Mouse (Mus musculus) forebrain, embryonic 10.5 days (tissue): Measurements from ENCODE around the gene Cryzl1. TPM values are rescaled to one million over a fixed set of nuclear protein-coding genes. Genes with fewer than 3 reads are reported as not detected.

Experiments used
- DNase-seq: peaks from one replicate; pipeline ENCODE4 v3.0.0-alpha.2; 2017; ENCODE audit warnings: low spot score; ENCODE audit errors: extremely low spot score
- H3K27ac ChIP-seq: fragments of 300-500 bp; sonication (generic); 2 replicates; pipeline ENCODE4 v1.5.1; 2016; ENCODE audit warnings: mild to moderate bottlenecking
- H3K27me3 ChIP-seq: fragments of 300-500 bp; sonication (generic); 2 replicates; pipeline ENCODE4 v1.6.1; 2016; ENCODE audit warnings: mild to moderate bottlenecking; ENCODE audit not compliant: poor library complexity, severe bottlenecking
- H3K36me3 ChIP-seq: fragments of 300-500 bp; sonication (generic); replicated peaks from 2 replicates; pipeline ENCODE4 v1.6.1; 2016; ENCODE audit warnings: mild to moderate bottlenecking, moderate library complexity
- H3K4me1 ChIP-seq: fragments of 300-500 bp; sonication (generic); 2 replicates; pipeline ENCODE4 v1.6.1; 2016
- H3K4me3 ChIP-seq: fragments of 300-500 bp; sonication (generic); 2 replicates; pipeline ENCODE4 v1.5.1; 2016; ENCODE audit warnings: mild to moderate bottlenecking, moderate library complexity
- H3K9me3 ChIP-seq: fragments of 300-500 bp; sonication (generic); 2 replicates; pipeline ENCODE4 v1.6.1; 2016; ENCODE audit warnings: mild to moderate bottlenecking, moderate library complexity
- WGBS: fragments of 180-500 bp; shearing (Covaris S2); methylation state at CpG from one replicate; pipeline ENCODE4 v1.1.7; 2016; 5-methylcytosine and 5-hydroxymethylcytosine counted together
- polyA plus RNA-seq: library from polyadenylated mRNA; unstranded; fragments of >200 nt; fragmentation: Nextera tagmentation; extraction: Ambion mirVana; gene quantifications from 2 replicates; pipeline ENCODE4 v1.2.1, GENCODE M21; 2016

The Cryzl1 gene
- polyA plus RNA-seq, 1 experiment from 2014 or later, result 67.1 TPM

GRCm38 (mm10) chr16:91761202-91761601 lies 32.4 kb upstream of the Cryzl1 start:
- WGBS, result 94% methylated on average over 9 of the region's 9 CpGs
- no peaks in the 10 kb centered on the region for H3K9me3 ChIP-seq
- H3K27me3 ChIP-seq, result no peaks in the 10 kb centered on the region
- H3K4me3 ChIP-seq, result no peak overlapping the region
- H3K36me3 ChIP-seq, result peaks cover 15% of the 10 kb centered on the region
- H3K27ac ChIP-seq, result no peak overlapping the region
- DNase-seq, result no peak
- H3K4me1 ChIP-seq, result peaks cover 34% of the 10 kb centered on the region

DNA sequence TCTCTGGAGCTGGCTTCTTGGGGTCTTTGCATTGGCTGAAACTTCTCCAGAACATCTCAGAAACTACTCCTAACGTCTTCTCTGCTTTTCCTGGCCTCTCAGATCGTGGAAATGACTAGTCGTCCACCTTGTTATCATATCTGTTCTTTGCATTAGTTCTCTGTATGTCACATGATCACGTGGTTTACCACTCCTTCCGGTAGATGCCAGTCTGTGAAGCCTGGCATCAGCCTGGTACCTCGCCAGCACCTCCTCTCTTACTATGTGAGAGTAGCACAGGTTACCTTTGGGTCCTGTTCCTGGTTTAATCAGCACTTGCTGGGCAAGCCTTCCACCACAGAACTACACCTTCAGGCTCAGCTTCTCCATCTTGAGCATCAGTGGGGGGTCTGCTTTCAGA lies 26.2 kb upstream of the Cryzl1 start:
- Histone ChIP-seq H3K9me3 (no peaks in the 10 kb centered on the region), H3K36me3 (peaks cover 31% of the 10 kb centered on the region), H3K4me1 (peaks cover 2% of the 10 kb centered on the region; the same call in 1 of the 2 replicates), H3K27ac (no peak overlapping the region), H3K27me3 (no peaks in the 10 kb centered on the region), H3K4me3 (no peak overlapping the region)
- WGBS, result 89% methylated on average over 6 of the region's 6 CpGs
- no peak for DNase-seq

- H3K4me1 ChIP-seq, result peaks cover 2% of the 10 kb centered on the region; the same call in 1 of the 2 replicates
- no peak overlapping the region for H3K4me3 ChIP-seq
- no peak for DNase-seq
- H3K9me3 ChIP-seq, result no peaks in the 10 kb centered on the region
- 88% methylated on average over 4 of the region's 4 CpGs for WGBS
- H3K36me3 ChIP-seq, result peaks cover 39% of the 10 kb centered on the region
- H3K27ac ChIP-seq, result no peak overlapping the region
- no peaks in the 10 kb centered on the region for H3K27me3 ChIP-seq
Measured at GRCm38 (mm10) chr16:91753611-91754010, 24.8 kb upstream of the Cryzl1 start.

GRCm38 (mm10) chr16:91751644-91752385 lies 23.0 kb upstream of the Cryzl1 start:
- Histone ChIP-seq H3K36me3 (peaks cover 45% of the 10 kb centered on the region), H3K27me3 (no peaks in the 10 kb centered on the region), H3K27ac (no peak overlapping the region), H3K4me3 (no peak overlapping the region), H3K9me3 (no peaks in the 10 kb centered on the region), H3K4me1 (peaks cover 2% of the 10 kb centered on the region; the same call in 1 of the 2 replicates)
- DNase-seq, result no peak
- WGBS, result 86% methylated on average over 13 of the region's 13 CpGs

GRCm38 (mm10) chr16:91747567-91747966 lies 18.8 kb upstream of the Cryzl1 start:
- WGBS, result 90% methylated on average over 6 of the region's 6 CpGs
- DNase-seq, result no peak

DNA sequence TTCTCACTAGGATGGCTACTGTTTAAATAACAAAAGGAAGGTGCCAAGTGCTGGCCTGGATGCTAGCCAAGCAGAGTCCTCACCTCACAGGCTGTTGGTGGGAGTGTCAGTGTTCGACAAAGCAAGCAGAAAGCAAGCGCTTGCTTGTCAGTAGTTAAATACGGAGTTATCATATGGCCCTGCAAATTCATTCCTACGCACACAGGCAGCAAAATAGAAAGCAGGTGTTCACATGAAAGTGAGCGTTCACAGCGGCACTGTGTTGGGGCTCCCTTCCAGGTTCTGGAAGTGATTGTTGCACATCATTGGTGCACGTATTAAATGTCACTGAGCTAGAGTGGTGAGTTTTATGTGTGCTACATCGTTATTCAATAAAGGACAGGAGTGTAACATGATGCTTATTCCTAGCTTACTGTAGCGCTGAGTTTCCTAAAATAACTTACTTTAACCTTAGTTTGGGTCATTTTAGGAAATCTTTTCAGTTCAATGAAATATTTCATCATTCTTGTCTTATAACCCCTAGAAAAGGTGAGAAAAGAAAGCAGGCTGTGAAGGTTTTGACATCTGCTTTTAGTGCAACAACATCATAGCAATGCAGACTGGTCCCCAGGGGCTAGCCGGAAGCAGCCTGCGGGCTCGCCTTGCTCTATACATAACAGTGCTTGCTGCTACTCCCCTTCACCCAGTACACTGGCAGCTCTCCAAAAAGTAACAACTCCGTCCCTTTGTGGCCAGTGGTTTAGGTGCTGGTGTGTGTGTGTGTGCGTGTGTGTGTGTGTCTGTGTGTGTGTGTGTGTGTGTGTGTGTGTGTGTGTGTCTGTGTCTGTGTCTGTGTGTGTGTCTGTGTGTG lies 17.6 kb upstream of the Cryzl1 start:
- no peak overlapping the region for H3K27ac ChIP-seq
- H3K27me3 ChIP-seq, result no peaks in the 10 kb centered on the region
- 74% methylated on average over 14 of the region's 14 CpGs for WGBS
- H3K9me3 ChIP-seq, result no peaks in the 10 kb centered on the region
- no peak overlapping the region for H3K4me3 ChIP-seq
- H3K4me1 ChIP-seq, result peaks cover 20% of the 10 kb centered on the region
- no peak for DNase-seq
- H3K36me3 ChIP-seq, result peaks cover 32% of the 10 kb centered on the region

More at GRCm38 (mm10) chr16:91747567-91747966, 18.8 kb upstream of the Cryzl1 start:
- Histone ChIP-seq H3K9me3 (no peaks in the 10 kb centered on the region), H3K4me1 (peaks cover 19% of the 10 kb centered on the region), H3K27ac (no peak overlapping the region), H3K36me3 (peaks cover 37% of the 10 kb centered on the region), H3K4me3 (no peak overlapping the region), H3K27me3 (no peaks in the 10 kb centered on the region)

- Histone ChIP-seq H3K9me3 (no peaks in the 10 kb centered on the region), H3K4me1 (peaks cover 46% of the 10 kb centered on the region), H3K4me3 (no peak overlapping the region), H3K27me3 (no peaks in the 10 kb centered on the region), H3K27ac (no peak overlapping the region), H3K36me3 (peaks cover 22% of the 10 kb centered on the region)
- DNase-seq, result no peak
- WGBS, result 84% methylated on average over 7 of the region's 7 CpGs
Measured at GRCm38 (mm10) chr16:91743055-91743454, 14.3 kb upstream of the Cryzl1 start.

DNA sequence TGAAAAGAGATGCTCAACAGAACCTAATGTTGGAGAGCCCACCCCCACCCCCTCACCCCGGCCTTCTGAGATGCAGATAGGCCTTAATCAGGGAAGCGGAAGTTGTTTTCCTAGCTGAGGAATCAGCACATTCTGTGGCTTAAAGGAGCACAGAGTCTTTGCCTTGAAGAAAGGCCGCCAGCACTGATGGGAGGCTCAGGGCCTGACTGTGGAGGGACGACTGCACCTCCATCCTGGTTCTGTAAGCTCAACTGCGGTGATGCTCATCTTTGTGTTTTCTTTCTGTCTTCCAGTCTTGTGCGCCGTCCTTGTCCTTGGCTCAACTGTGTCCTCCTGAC lies 12.1 kb upstream of the Cryzl1 start:
- no peak for DNase-seq

GRCm38 (mm10) chr16:91740184-91740917 lies 11.6 kb upstream of the Cryzl1 start:
- 62% methylated on average over 8 of the region's 8 CpGs for WGBS
- H3K4me1 ChIP-seq, result peaks cover 55% of the 10 kb centered on the region
- H3K9me3 ChIP-seq, result no peaks in the 10 kb centered on the region
- H3K4me3 ChIP-seq, result no peak overlapping the region
- no peak for DNase-seq
- no peaks in the 10 kb centered on the region for H3K27me3 ChIP-seq
- H3K27ac ChIP-seq, result no peak overlapping the region
- H3K36me3 ChIP-seq, result peaks cover 19% of the 10 kb centered on the region

More for the DNA sequence above, 12.1 kb upstream of the Cryzl1 start:
- no peak overlapping the region for H3K27ac ChIP-seq
- no peaks in the 10 kb centered on the region for H3K9me3 ChIP-seq
- H3K4me1 ChIP-seq, result peaks cover 55% of the 10 kb centered on the region
- H3K4me3 ChIP-seq, result no peak overlapping the region
- peaks cover 19% of the 10 kb centered on the region for H3K36me3 ChIP-seq
- no peaks in the 10 kb centered on the region for H3K27me3 ChIP-seq
- 69% methylated on average over 7 of the region's 7 CpGs for WGBS

- no peaks in the 10 kb centered on the region for H3K27me3 ChIP-seq
- H3K9me3 ChIP-seq, result no peaks in the 10 kb centered on the region
- no peak for DNase-seq
- H3K36me3 ChIP-seq, result peaks cover 15% of the 10 kb centered on the region
- 87% methylated on average over 6 of the region's 6 CpGs for WGBS
- no peak overlapping the region for H3K4me3 ChIP-seq
- no peak overlapping the region for H3K27ac ChIP-seq
- H3K4me1 ChIP-seq, result peaks cover 63% of the 10 kb centered on the region
Measured at GRCm38 (mm10) chr16:91738505-91738904, 9.7 kb upstream of the Cryzl1 start.

- no peaks in the 10 kb centered on the region for H3K27me3 ChIP-seq
- 80% methylated on average over 7 of the region's 7 CpGs for WGBS
- no peak overlapping the region for H3K4me3 ChIP-seq
- H3K9me3 ChIP-seq, result no peaks in the 10 kb centered on the region
- peaks cover 73% of the 10 kb centered on the region for H3K4me1 ChIP-seq
- no peak for DNase-seq
- peaks cover 8% of the 10 kb centered on the region for H3K36me3 ChIP-seq
- no peak overlapping the region for H3K27ac ChIP-seq
Measured at GRCm38 (mm10) chr16:91736046-91736816, 7.5 kb upstream of the Cryzl1 start.

DNA sequence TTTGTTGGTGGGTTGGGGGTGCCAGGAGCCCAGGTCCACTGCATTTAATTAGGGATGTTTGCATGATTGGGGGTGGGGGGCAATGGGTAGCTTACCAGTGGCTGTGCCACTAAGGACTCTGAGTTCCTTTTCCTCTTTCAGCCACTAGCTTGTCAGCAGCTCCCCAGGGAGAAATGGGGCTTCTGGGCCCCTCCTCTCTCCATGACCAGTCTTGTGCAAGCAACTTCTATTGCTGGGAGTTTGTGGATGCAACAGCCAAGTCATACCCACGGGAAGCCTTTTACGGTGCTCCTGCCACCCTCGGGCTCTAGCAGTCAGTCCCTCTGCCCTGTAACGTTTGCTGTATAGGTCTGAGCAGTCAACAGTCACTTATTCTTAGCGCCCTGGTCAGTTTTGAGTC lies 6.0 kb upstream of the Cryzl1 start:
- Histone ChIP-seq H3K36me3 (no peaks in the 10 kb centered on the region), H3K27me3 (no peaks in the 10 kb centered on the region), H3K27ac (no peak overlapping the region; the same call in 1 of the 2 replicates), H3K4me1 (peaks cover 69% of the 10 kb centered on the region), H3K9me3 (no peaks in the 10 kb centered on the region), H3K4me3 (no peak overlapping the region)
- no peak for DNase-seq
- WGBS, result 71% methylated on average over 5 of the region's 5 CpGs
